Mouse (Mus musculus) C2C12 (cell line): ENCODE measurements around the gene Mief1. TPM values are rescaled to one million over a fixed set of nuclear protein-coding genes. Genes with fewer than 3 reads are reported as not detected.

Experiments
- H3K27me3 ChIP-seq: one replicate; pipeline ENCODE4 v1.6.1; 2011; ENCODE audit not compliant: control insufficient read depth, insufficient read depth, insufficient read length
- H3K36me3 ChIP-seq: one replicate; pipeline ENCODE4 v1.6.1; 2011; ENCODE audit not compliant: control insufficient read depth, insufficient read depth
- H3K4me3 ChIP-seq: one replicate; pipeline ENCODE4 v1.5.1; 2011; ENCODE audit warnings: mild to moderate bottlenecking, control low read depth; ENCODE audit not compliant: poor library complexity, insufficient read depth, severe bottlenecking
- H3K79me2 ChIP-seq: one replicate; pipeline ENCODE4 v1.6.1; 2011; ENCODE audit not compliant: control insufficient read depth, insufficient read depth
- H3K79me3 ChIP-seq: one replicate; pipeline ENCODE4 v1.6.1; 2011; ENCODE audit warnings: low read depth, control low read depth
- H3ac ChIP-seq: one replicate; pipeline ENCODE3; 2011; ENCODE audit warnings: low read depth; ENCODE audit not compliant: control insufficient read depth, insufficient read length
- CEBPB ChIP-seq: IDR thresholded peaks from one replicate; pipeline ENCODE4 v1.6.1; 2011; ENCODE audit warnings: low read depth, mild to moderate bottlenecking, control low read depth, moderate library complexity
- CTCF ChIP-seq: IDR thresholded peaks from one replicate; pipeline ENCODE4 v1.5.1; 2011; ENCODE audit not compliant: control insufficient read depth, insufficient read depth, insufficient read length
- FOSL1 ChIP-seq: IDR thresholded peaks from one replicate; pipeline ENCODE4 v1.8.0; 2011; ENCODE audit warnings: mild to moderate bottlenecking, low read length; ENCODE audit not compliant: poor library complexity, insufficient read depth, severe bottlenecking
- MAX ChIP-seq: IDR thresholded peaks from one replicate; pipeline ENCODE4 v1.6.1; 2011; ENCODE audit warnings: mild to moderate bottlenecking, control low read depth
- MYOD1 ChIP-seq: IDR thresholded peaks from one replicate; pipeline ENCODE4 v1.6.1; 2011; ENCODE audit warnings: low read depth; ENCODE audit not compliant: control insufficient read depth, insufficient read length
- MYOG ChIP-seq: IDR thresholded peaks from one replicate; pipeline ENCODE4 v1.6.1; 2011; ENCODE audit not compliant: control insufficient read depth, insufficient read length; ENCODE audit errors: extremely low read depth
- USF1 ChIP-seq: IDR thresholded peaks from one replicate; pipeline ENCODE4 v1.6.1; 2011; ENCODE audit warnings: low read depth, mild to moderate bottlenecking, control low read depth, moderate library complexity
- polyA plus RNA-seq: library from polyadenylated mRNA; unstranded; fragments of >200 nt; fragmentation: generic; extraction: Trizol; gene quantifications from one replicate; pipeline ENCODE4 v1.2.1, GENCODE M21; 2012; ENCODE audit warnings: missing spikeins

The Mief1 gene
- polyA plus RNA-seq, 1 experiment, result 27.3 TPM

DNA sequence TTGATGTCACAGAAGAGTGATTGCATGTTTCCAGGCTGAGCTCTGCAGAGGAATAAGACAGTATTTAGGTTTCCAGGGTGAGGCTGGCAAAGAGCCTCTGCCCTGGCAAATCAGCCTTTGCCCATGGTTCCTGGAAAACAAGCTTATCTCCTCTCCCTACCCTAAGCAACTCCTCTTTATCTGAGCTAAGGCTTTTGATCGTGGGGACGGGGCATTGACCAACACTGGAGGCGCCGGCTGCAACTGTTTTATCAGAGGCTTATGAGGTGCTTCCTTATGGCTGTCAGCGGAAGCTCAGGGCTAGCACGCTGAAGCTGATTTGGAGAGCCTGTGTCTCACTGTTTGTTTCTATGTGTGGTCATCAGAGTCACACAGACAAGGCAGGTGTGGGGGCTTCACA is 16.8 kb downstream of the Mief1 start:
- Histone ChIP-seq H3K36me3 (peaks cover 79% of the 10 kb centered on the region), H3K4me3 (no peak overlapping the region), H3K27me3 (no peaks in the 10 kb centered on the region), H3ac (no peak overlapping the region), H3K79me3 (peaks cover 3% of the 10 kb centered on the region), H3K79me2 (peaks cover 11% of the 10 kb centered on the region)
- TF ChIP-seq MYOD1, result no peak
- TF ChIP-seq CEBPB, result no peak
- TF ChIP-seq FOSL1, result no peak
- no peak for TF ChIP-seq USF1
- TF ChIP-seq MYOG, result no peak

DNA sequence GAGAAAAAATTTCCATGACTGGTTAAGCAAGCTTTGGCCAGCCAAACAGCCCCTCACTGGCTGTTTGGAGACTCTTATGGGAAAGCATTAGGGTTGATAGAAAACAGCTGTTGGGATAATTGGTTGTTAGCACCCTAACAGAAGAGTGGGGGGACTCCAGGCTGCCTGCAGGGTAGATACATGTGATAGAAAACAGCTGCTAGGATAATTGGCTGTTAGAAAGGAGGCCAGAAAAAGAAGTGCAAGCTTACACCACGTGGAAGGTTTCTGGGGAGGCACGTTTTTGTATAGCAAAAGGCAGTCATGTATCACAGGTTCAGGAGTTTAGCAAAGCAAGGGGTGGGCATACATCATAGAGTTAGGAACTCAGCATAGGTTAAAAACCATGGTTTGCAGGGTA is 19.7 kb downstream of the Mief1 start:
- H3ac ChIP-seq, result no peak overlapping the region
- peaks cover 71% of the 10 kb centered on the region for H3K36me3 ChIP-seq
- H3K79me2 ChIP-seq, result peaks cover 34% of the 10 kb centered on the region
- H3K79me3 ChIP-seq, result peaks cover 19% of the 10 kb centered on the region
- TF ChIP-seq CEBPB (no peak), FOSL1 (no peak), MAX (no peak), MYOG (no peak), USF1 (no peak), CTCF (no peak), MYOD1 (no peak)
- no peaks in the 10 kb centered on the region for H3K27me3 ChIP-seq
- no peak overlapping the region for H3K4me3 ChIP-seq

DNA sequence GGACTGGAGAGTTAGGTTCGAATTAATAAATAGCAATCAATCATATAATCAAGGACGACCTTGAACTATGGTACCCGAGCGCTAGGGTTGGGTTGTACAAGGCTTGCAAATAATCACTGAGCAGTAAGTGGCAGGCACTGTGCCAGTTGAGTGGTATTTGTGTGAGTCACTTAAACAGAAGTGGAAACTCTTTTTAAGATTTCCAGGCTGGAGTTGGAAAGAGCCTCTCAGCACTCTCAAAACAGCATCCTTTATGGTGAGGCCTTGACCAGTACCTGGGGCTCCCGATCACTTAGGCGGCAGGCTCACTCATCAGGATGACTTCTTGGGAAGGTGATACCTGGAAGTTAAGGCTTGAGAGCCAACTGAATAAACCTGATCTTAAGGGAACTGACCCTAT is 20.4 kb downstream of the Mief1 start:
- H3K79me3 ChIP-seq, result peaks cover 19% of the 10 kb centered on the region
- TF ChIP-seq MAX, result no peak
- no peak for TF ChIP-seq MYOG
- TF ChIP-seq USF1, result no peak
- TF ChIP-seq CTCF, result no peak
- no peak for TF ChIP-seq MYOD1
- TF ChIP-seq CEBPB, result no peak
- TF ChIP-seq FOSL1, result no peak
- peaks cover 34% of the 10 kb centered on the region for H3K79me2 ChIP-seq
- H3K4me3 ChIP-seq, result peak overlapping the region; percentile 43
- peak overlapping the region; percentile 83 for H3ac ChIP-seq
- H3K36me3 ChIP-seq, result peaks cover 67% of the 10 kb centered on the region
- no peaks in the 10 kb centered on the region for H3K27me3 ChIP-seq

DNA sequence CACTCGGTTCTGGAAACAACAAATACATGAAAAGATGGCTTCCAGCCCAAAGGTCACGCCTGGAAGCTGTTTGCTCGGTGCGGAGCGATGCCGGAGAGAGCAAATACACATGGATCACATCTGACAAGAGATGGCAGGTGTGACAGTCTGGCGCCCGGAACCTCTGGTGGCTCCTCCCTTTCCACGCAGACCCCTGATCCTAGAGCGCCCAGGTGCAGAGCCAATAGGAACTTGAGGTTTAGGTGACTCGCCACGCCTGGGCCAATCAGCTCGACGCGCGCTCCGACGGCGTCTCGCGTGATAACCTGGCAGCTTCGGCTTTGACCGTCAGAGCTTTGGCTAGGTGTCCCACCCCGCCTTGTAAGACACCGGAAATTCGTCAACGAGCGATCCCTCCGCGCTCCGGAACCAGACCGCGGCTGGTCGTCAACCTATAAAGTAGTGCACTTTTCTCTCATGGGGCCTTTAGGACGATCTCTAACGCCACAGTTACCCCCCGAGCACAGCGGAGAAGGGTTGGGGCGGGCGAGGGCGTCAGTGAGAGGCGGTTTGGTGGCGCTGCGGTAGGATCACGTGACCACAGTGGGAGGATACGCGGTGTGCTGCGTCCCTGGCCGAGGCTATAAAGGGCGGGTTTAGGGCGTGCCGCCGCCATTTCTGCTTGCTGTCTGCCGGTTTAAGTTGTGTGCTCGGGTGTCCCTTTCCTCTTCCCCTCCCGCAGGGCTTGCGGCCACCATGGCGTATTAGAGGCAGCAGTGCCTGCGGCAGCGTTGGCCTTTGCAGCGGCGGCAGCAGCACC is 21.2 kb downstream of the Mief1 start, which contains the start of gene Atf4:
TSS of gene Atf4 (plus strand) at position 338 of the 799 bp plus-strand sequence.
- Histone ChIP-seq H3K36me3 (peaks cover 67% of the 10 kb centered on the region), H3K4me3 (peak within 1 kb of the TSS; percentile 100), H3K79me3 (peaks cover 19% of the 10 kb centered on the region), H3ac (peak within 1 kb of the TSS; percentile 93), H3K79me2 (peaks cover 34% of the 10 kb centered on the region), H3K27me3 (no peaks in the 10 kb centered on the region)
- TF ChIP-seq MAX (peak; percentile 79), MYOD1 (peak; percentile 95), USF1 (peak; percentile 96), CTCF (no peak), FOSL1 (no peak)

DNA sequence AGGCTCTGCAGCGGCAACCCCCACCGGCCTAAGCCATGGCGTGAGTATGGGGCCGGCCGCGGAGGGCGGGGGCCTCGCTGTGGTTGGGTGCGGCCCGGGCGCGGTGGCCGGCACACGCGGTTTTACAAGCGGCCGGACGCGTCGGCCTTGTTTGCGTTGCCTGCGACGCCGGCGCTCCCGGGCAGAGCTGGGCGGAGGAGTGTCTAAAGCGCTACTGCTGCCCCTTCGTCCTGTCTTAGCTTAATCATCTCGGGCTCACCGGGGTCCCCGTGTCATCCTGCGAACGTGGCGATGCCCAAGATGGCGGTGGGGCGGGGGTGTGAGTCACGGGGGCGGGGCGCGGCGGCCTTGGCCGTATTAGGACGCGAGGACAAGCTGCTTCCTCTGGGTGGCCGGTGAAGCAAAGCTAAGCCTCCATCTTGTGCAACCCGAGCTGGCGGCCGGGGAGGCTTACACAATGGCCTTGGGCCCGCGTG is 21.9 kb downstream of the Mief1 start:
- H3K79me3 ChIP-seq, result peaks cover 19% of the 10 kb centered on the region
- peaks cover 67% of the 10 kb centered on the region for H3K36me3 ChIP-seq
- peak overlapping the region; percentile 100 for H3K4me3 ChIP-seq
- TF ChIP-seq CEBPB (peak; percentile 84), MAX (peak; percentile 20), USF1 (no peak), MYOG (peak; percentile 4)
- H3ac ChIP-seq, result peak overlapping the region; percentile 93
- H3K27me3 ChIP-seq, result no peaks in the 10 kb centered on the region
- peaks cover 34% of the 10 kb centered on the region for H3K79me2 ChIP-seq

DNA sequence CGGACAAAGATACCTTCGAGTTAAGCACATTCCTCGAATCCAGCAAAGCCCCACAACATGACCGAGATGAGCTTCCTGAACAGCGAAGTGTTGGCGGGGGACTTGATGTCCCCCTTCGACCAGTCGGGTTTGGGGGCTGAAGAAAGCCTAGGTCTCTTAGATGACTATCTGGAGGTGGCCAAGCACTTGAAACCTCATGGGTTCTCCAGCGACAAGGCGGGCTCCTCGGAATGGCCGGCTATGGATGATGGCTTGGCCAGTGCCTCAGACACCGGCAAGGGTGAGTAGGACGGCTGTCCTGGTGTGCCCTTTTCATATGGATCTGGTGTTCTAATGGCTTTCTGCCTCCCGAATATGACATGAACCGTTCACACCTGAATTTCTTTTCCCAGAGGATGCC is 22.4 kb downstream of the Mief1 start:
- TF ChIP-seq FOSL1 (no peak), MYOD1 (no peak), USF1 (no peak), MAX (no peak), CEBPB (no peak), CTCF (no peak), MYOG (no peak)
- peak overlapping the region; percentile 93 for H3ac ChIP-seq
- peaks cover 66% of the 10 kb centered on the region for H3K36me3 ChIP-seq
- H3K27me3 ChIP-seq, result no peaks in the 10 kb centered on the region
- peaks cover 35% of the 10 kb centered on the region for H3K79me2 ChIP-seq
- peaks cover 19% of the 10 kb centered on the region for H3K79me3 ChIP-seq
- H3K4me3 ChIP-seq, result peak overlapping the region; percentile 100
